Mouse (Mus musculus) cerebellum, adult 2 months (tissue): ENCODE data around the gene Tbca. TPM values are rescaled to one million over a fixed set of nuclear protein-coding genes. Genes with fewer than 3 reads are reported as not detected.

Experiments used
- DNase-seq, 2 experiments: peaks; one replicate each; pipeline ENCODE4 v3.0.0; 2021
- H3K27ac ChIP-seq: fragments of 200-500 bp; 2 replicates; pipeline ENCODE4 v1.5.1; 2012; ENCODE audit warnings: low read length, control low read depth, inconsistent platforms; ENCODE audit not compliant: insufficient read depth
- H3K27me3 ChIP-seq: fragments of 200-500 bp; 2 replicates; pipeline ENCODE4 v1.6.1; 2012; ENCODE audit warnings: inconsistent platforms, mild to moderate bottlenecking, low read length, moderate library complexity; ENCODE audit not compliant: control insufficient read depth, insufficient read depth
- H3K4me1 ChIP-seq: fragments of 200-500 bp; 2 replicates; pipeline ENCODE4 v1.6.1; 2011; ENCODE audit warnings: low read length; ENCODE audit not compliant: control insufficient read depth, insufficient read depth
- H3K4me3 ChIP-seq: fragments of 200-500 bp; replicated peaks from 2 replicates; pipeline ENCODE3; 2011; ENCODE audit warnings: mild to moderate bottlenecking, low read depth, low read length, control low read depth; ENCODE audit not compliant: insufficient read depth
- CTCF ChIP-seq: fragments of 200-500 bp; IDR thresholded peaks from 2 replicates; pipeline ENCODE4 v1.5.1; 2011; ENCODE audit warnings: low read depth, mild to moderate bottlenecking, control low read depth, low read length, moderate library complexity, borderline replicate concordance; ENCODE audit not compliant: insufficient read depth
- POLR2A ChIP-seq: fragments of 200-500 bp; IDR thresholded peaks from 2 replicates; pipeline ENCODE4 v1.6.1; 2011; ENCODE audit warnings: low read length, control low read depth, borderline replicate concordance; ENCODE audit not compliant: insufficient read depth
- WGBS: fragments of 180-500 bp; shearing (Covaris S2); methylation state at CpG from one replicate; pipeline ENCODE4 v1.1.7; 2018; 5-methylcytosine and 5-hydroxymethylcytosine counted together
- polyA plus RNA-seq: library from polyadenylated mRNA; depleted of rRNA; stranded (reverse); fragments of >200 nt; gene quantifications from 2 replicates; pipeline ENCODE4 v1.2.3, GENCODE M21; 2012; rRNA removed

The Tbca gene
- polyA plus RNA-seq, 1 experiment: 276 TPM

DNA sequence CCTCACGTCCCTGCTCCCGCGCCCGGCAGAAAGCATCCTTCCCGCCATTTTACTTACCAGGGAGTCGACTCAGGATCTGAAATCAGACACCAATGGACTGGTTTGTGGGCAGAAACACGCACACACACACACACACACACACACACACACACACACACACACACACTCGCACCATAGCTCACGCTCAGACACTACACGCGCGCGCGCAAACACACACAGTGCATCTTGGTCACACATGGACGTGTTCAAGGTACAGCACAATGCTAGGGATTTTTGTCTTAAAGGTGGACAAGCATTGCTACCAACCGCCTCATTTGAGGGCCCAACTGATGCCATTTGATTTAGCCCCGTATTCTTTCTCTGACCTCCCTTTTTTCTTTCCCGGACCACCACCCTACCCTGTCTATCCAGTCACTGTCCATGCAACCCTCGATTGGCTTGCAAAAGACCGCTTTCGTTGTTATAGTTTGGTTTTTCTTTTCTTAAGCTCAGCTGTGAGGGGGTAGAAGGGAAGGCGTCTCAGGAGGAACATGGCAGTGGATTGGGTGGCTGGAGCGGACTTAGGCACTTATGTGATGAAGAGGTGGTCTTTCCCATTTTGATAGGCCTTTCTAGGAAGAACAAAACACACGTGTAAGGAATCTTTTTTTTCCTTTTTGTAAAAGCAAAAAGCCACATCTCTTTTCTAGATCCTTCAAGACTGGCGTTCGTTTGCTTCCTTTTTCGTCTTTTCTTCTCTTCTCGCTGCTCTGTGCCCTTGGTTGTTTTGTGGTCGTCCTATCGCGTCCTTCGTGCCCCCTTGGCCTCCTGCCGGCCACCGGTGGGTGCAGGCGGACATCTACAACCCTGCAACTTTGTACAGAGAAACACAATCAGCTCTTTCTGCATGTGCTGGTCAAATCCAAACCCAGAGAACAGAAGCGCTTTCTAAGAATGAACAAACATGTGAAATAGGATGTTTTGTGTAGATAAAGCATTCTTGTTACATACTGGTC is 95.6 kb downstream of the Tbca start:
- DNase-seq: peak; percentile 10 to 44
- H3K4me3 ChIP-seq: no peak overlapping the region
- TF ChIP-seq CTCF: no peak
- no peak for TF ChIP-seq POLR2A
- H3K27me3 ChIP-seq: peaks cover 24% of the 10 kb centered on the region; the same call in 1 of the 2 replicates
- no peak overlapping the region for H3K27ac ChIP-seq
- H3K4me1 ChIP-seq: no peaks in the 10 kb centered on the region; the same call in 1 of the 2 replicates
- 10% methylated on average over 36 of the region's 36 CpGs for WGBS

DNA sequence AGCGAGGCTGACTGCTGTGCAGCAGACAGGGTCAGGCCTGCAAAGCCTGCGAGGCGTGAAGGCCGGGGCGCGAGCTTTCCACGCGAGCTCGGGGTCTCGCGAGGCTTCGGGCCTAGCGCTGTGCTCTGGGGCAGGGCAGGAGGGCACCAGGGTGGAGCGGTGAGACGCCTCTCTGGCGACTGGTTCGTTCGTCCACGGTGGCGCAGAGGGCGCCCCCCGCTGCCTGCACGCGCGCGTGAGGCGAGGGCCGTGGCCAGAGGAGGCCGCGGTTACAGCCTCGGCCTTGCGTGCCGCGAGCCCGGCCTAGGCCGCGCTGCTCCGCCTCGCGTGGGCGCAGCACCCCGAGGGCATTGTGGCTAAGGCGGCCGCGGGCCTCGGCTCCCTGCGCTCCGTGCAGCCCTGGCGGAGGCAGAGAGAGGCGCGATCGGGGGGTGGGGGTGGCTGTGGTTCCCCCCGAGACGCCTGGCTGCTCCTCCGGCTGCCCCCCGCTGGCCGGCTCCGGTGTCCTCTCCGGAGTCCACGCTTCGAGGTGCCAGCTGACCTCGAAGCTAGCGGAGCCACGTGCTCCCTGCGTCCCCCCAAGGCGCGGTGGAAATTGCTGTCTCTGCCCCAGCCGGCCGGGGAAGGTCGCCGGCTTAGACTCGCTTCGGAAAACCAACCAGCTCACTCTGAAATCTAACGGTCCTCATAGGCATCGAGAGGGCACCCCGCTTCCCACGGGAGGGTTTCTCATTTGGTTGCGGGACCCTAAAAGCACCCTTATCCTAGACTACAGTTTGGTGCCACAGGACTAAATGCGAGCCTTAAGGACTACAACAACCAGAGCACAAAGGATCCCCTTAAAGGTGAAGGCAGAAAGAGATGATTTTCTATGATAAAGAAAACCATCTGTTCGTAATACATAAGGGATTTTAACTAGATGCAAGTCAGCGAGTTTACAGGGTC is 96.9 kb downstream of the Tbca start:
- TF ChIP-seq POLR2A: no peak
- Histone ChIP-seq H3K27ac (no peak overlapping the region), H3K27me3 (peaks cover 24% of the 10 kb centered on the region; the same call in 1 of the 2 replicates), H3K4me3 (no peak overlapping the region), H3K4me1 (no peaks in the 10 kb centered on the region; the same call in 1 of the 2 replicates)
- peak in 1 of 2 experiments; percentile 17 for DNase-seq
- WGBS: 3% methylated on average over 81 of the region's 81 CpGs

Other genes with a start within 250 kb of the Tbca start
- 2.0 and 3.1 TPM in 2 replicates for gene Otp, start 86.7 kb downstream of the Tbca start, polyA plus RNA-seq
- 29.5 and 30.5 TPM in 2 replicates for gene Wdr41, start 187.4 kb downstream of the Tbca start, polyA plus RNA-seq